Mouse (Mus musculus): ENCODE results near the gene Smu1.
A peak's percentile ranks its signal among the peaks of the same experiment; 100 is the strongest.

The Smu1 gene

GRCm38 (mm10) chr4:40757157-40757779 is 455 bp downstream of the Smu1 start:
- DNase-seq (ENCODE audit: low spot score) = no peak

- no peak for DNase-seq (ENCODE audit: low spot score)
These were observed 22.4 kb downstream of the Smu1 start for GRCm38 (mm10) chr4:40735351-40735750.

GRCm38 (mm10) chr4:40731262-40731661 is 26.5 kb downstream of the Smu1 start:
- DNase-seq (ENCODE audit: low spot score) = no peak

- no peak for DNase-seq (ENCODE audit: low spot score)
These were observed 30.5 kb downstream of the Smu1 start for GRCm38 (mm10) chr4:40727247-40727646.

GRCm38 (mm10) chr4:40725554-40725953 is 32.2 kb downstream of the Smu1 start:
- no peak for DNase-seq (ENCODE audit: low spot score)

- no peak for DNase-seq (ENCODE audit: low spot score)
These were observed 32.6 kb downstream of the Smu1 start for GRCm38 (mm10) chr4:40725141-40725540.

GRCm38 (mm10) chr4:40722687-40723460 is 34.8 kb downstream of the Smu1 start:
- peak; percentile 30 for DNase-seq (ENCODE audit: low spot score)

- DNase-seq (ENCODE audit: low spot score) = peak; percentile 93
These were observed 35.6 kb downstream of the Smu1 start, which contains the start of gene Dnaja1 for GRCm38 (mm10) chr4:40722011-40722666. Gene Dnaja1 (plus strand): TSS chr4:40722150.

- no peak for DNase-seq (ENCODE audit: low spot score)
These were observed 36.8 kb downstream of the Smu1 start for GRCm38 (mm10) chr4:40720910-40721309.

- DNase-seq (ENCODE audit: low spot score) = no peak
These were observed 40.6 kb downstream of the Smu1 start for GRCm38 (mm10) chr4:40717141-40717540.

GRCm38 (mm10) chr4:40703710-40704275 is 53.9 kb downstream of the Smu1 start:
- DNase-seq (ENCODE audit: low spot score) = no peak

- DNase-seq (ENCODE audit: low spot score) = peak; percentile 95
These were observed 54.7 kb downstream of the Smu1 start, which contains the start of gene Aptx for GRCm38 (mm10) chr4:40702797-40703709. Gene Aptx (minus strand): TSS chr4:40703194.

- DNase-seq (ENCODE audit: low spot score) = no peak
These were observed 55.9 kb downstream of the Smu1 start for GRCm38 (mm10) chr4:40701796-40702195.

GRCm38 (mm10) chr4:40700216-40700615 is 57.5 kb downstream of the Smu1 start:
- no peak for DNase-seq (ENCODE audit: low spot score)

- no peak for DNase-seq (ENCODE audit: low spot score)
These were observed 60.7 kb downstream of the Smu1 start for GRCm38 (mm10) chr4:40697059-40697458.

GRCm38 (mm10) chr4:40691100-40691499 is 66.6 kb downstream of the Smu1 start:
- DNase-seq (ENCODE audit: low spot score) = no peak

All from left cerebral cortex, adult 11 months (tissue).